Mouse (Mus musculus) lung, postnatal 0 days (tissue): ENCODE data around the gene Hspa1b.
A peak's percentile ranks its signal among the peaks of the same experiment; 100 is the strongest.

ENCODE experiments used
- CTCF ChIP-seq: IDR thresholded peaks from 2 replicates; pipeline ENCODE4 v1.5.1; 2016; ENCODE audit warnings: antibody characterized with exemption, mild to moderate bottlenecking
- EP300 ChIP-seq: IDR thresholded peaks from 2 replicates; pipeline ENCODE4 v1.6.1; 2016; ENCODE audit warnings: antibody characterized with exemption, mild to moderate bottlenecking, control low read depth

- TF ChIP-seq EP300 (0 out of 2 replicates have a peak, but pooled peaks have one; percentile 21), CTCF (peak; percentile 1)
These were observed 41.8 kb upstream of the Hspa1b start, which contains the start of gene Vars for GRCm38 (mm10) chr17:35000717-35001451.
